21 mouse cellular contexts compared by ENCODE assay signal in the genomic region with DNA sequence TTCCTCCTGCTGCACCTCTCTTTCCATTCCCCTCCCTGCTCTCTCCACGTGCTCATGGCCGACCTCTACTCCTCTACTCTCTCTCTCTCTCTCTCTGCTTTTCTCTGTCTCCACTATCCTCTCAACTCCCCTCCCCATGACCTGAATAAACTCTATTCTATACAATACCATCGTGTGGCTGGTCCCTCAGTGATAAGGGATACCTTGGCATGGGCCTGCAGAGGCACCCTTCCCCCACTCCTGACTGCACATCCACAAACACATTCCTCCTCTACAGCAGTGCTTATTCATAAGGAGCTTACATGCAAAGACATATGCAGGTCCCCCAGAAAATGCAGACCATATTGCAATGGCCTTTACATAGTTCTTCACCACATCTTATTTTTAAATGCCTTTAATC.
"Had no signal": no experiment of that assay in that cellular context is flagged by ENCODE, and none has a peak within 500 bp of the region (broad histone marks: within the 10 kb centered on the region; RNA-seq: fewer than 3 reads in every experiment).

No protein-coding gene starts in this region.

- H3K36me3 ChIP-seq: liver, embryonic 15.5 days; midbrain, embryonic 10.5 days; midbrain, embryonic 13.5 days; neural tube, embryonic 13.5 days; stomach, embryonic 15.5 days had no signal

- H3K4me1 ChIP-seq: midbrain, embryonic 10.5 days; midbrain, embryonic 13.5 days; neural tube, embryonic 13.5 days; stomach, embryonic 15.5 days had no signal

- H3K9me3 ChIP-seq: liver, embryonic 15.5 days; megakaryocyte, embryonic 14.5 days; midbrain, embryonic 10.5 days; neural tube, embryonic 13.5 days; stomach, embryonic 15.5 days had no signal

- H3K27me3 ChIP-seq: liver, embryonic 15.5 days; midbrain, embryonic 13.5 days; neural tube, embryonic 13.5 days; stomach, embryonic 15.5 days had no signal

- H3K27ac ChIP-seq: layer of hippocampus, adult 2 months; left cerebral cortex, adult 2 months; liver, embryonic 15.5 days; macrophage; midbrain, embryonic 10.5 days; midbrain, embryonic 13.5 days; neural tube, embryonic 13.5 days; stomach, embryonic 15.5 days had no signal

- H3K9ac ChIP-seq: liver, embryonic 15.5 days; midbrain, embryonic 13.5 days; neural tube, embryonic 13.5 days; stomach, embryonic 15.5 days had no signal

- H3K4me2 ChIP-seq: liver, embryonic 15.5 days; midbrain, embryonic 13.5 days; neural tube, embryonic 13.5 days; stomach, embryonic 15.5 days had no signal

- ATAC-seq: midbrain, embryonic 13.5 days; midbrain, embryonic 16.5 days had no signal

- H3K4me3 ChIP-seq: layer of hippocampus, adult 2 months; left cerebral cortex, adult 2 months; liver, embryonic 15.5 days; megakaryocyte, embryonic 14.5 days; midbrain, embryonic 10.5 days; midbrain, embryonic 13.5 days; myocyte; neural tube, embryonic 13.5 days; stomach, embryonic 15.5 days had no signal

- DNase-seq: kidney, adult 18-20 months; kidney, adult 9 months; kidney, postnatal 14 days; layer of hippocampus, adult 9-11 months; layer of hippocampus, postnatal 36 days; lung, adult 2 months; retina, postnatal 1 day; right cerebral cortex, postnatal 25 days; spleen, adult 18-20 months; thymus, postnatal 25 days had no signal
